Mouse (Mus musculus) midbrain, postnatal 0 days (tissue): Measurements from ENCODE around the gene Ush2a. TPM values are rescaled to one million over a fixed set of nuclear protein-coding genes. Genes with fewer than 3 reads are reported as not detected.

Experiments
- ATAC-seq: fragments of 200-750 bp; cut with Nextera tagmentation; 2 replicates; pipeline ENCODE4 v1.8.0; 2017; ENCODE audit warnings: moderate number of reproducible peaks, mild to moderate bottlenecking, moderate TSS enrichment, moderate library complexity; ENCODE audit not compliant: low FRiP score
- DNase-seq: peaks from one replicate; pipeline ENCODE4 v3.0.0-alpha.2; 2015; ENCODE audit warnings: low spot score
- H3K27ac ChIP-seq: fragments of 300-500 bp; sonication (generic); 2 replicates; pipeline ENCODE4 v1.5.1; 2014; ENCODE audit warnings: low read depth, mild to moderate bottlenecking, low read length, mixed read lengths
- H3K27me3 ChIP-seq: fragments of 300-500 bp; sonication (generic); 2 replicates; pipeline ENCODE4 v1.6.1; 2014; ENCODE audit warnings: low read length, control low read depth, mixed read lengths; ENCODE audit not compliant: insufficient read depth
- H3K36me3 ChIP-seq: fragments of 300-500 bp; sonication (generic); 2 replicates; pipeline ENCODE4 v1.6.1; 2014; ENCODE audit warnings: low read length, control low read depth, mixed read lengths; ENCODE audit not compliant: insufficient read depth
- H3K4me1 ChIP-seq: fragments of 300-500 bp; sonication (generic); 2 replicates; pipeline ENCODE4 v1.6.1; 2014; ENCODE audit warnings: mild to moderate bottlenecking, control low read depth, antibody characterized with exemption, low read length, mixed read lengths; ENCODE audit not compliant: insufficient read depth
- H3K4me2 ChIP-seq: fragments of 300-500 bp; sonication (generic); 2 replicates; pipeline ENCODE4 v1.6.1; 2014; ENCODE audit warnings: low read depth, mild to moderate bottlenecking, low read length, mixed read lengths; ENCODE audit not compliant: poor library complexity, severe bottlenecking
- H3K4me3 ChIP-seq: fragments of 300-500 bp; sonication (generic); 2 replicates; pipeline ENCODE4 v1.5.1; 2014; ENCODE audit warnings: low read depth, mild to moderate bottlenecking, low read length, moderate library complexity
- H3K9ac ChIP-seq: fragments of 300-500 bp; sonication (generic); replicated peaks from 2 replicates; pipeline ENCODE4 v1.6.1; 2014; ENCODE audit warnings: mild to moderate bottlenecking, low read length, moderate library complexity, mixed read lengths; ENCODE audit not compliant: poor library complexity, severe bottlenecking
- H3K9me3 ChIP-seq: fragments of 300-500 bp; sonication (generic); 2 replicates; pipeline ENCODE4 v1.6.1; 2016; ENCODE audit warnings: low read length, control low read depth
- CTCF ChIP-seq: IDR thresholded peaks from 2 replicates; pipeline ENCODE4 v1.5.1; 2016; ENCODE audit warnings: antibody characterized with exemption, mild to moderate bottlenecking
- WGBS: fragments of 180-500 bp; shearing (Covaris S2); extraction: QIAGEN DNeasy Blood & Tissue Kit; methylation state at CpG from one replicate; pipeline ENCODE4 v1.1.7; 2014; 5-methylcytosine and 5-hydroxymethylcytosine counted together
- polyA plus RNA-seq: library from polyadenylated mRNA; unstranded; fragments of >200 nt; fragmentation: Nextera tagmentation; extraction: Ambion mirVana; gene quantifications from 2 replicates; pipeline ENCODE4 v1.2.1, GENCODE M21; 2015
- total RNA-seq: library from RNA; depleted of rRNA; stranded (reverse); fragments of >200 nt; gene quantifications from 2 replicates; pipeline ENCODE4 v1.2.3, GENCODE M21; 2014

Gene Ush2a
- total and polyA plus RNA-seq, 2 experiments from 2014 or later: 0.10 to 0.38 TPM

DNA sequence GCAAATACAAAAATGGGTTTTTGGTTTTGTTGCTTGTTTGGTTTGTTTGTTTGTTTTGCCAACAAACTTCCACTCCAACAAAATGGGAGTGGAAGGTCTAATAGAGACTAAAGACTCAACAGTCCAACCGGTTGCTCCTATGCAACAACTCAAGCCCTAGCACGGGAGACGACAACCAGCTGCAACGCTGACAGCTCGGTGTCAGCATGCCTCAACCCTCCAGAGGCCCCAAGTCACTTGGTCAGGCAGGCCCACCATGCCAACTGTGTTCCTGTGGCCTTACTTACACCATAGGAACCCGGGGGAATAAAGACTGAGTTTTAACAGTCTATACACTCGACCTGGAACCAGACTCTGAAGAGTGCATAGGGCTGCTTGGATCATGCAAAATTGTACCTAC is 745.0 kb downstream of the Ush2a start:
- H3K9ac ChIP-seq: peak overlapping the region; percentile 98
- ATAC-seq (peak; percentile 6; the same call in 1 of the 2 replicates), DNase-seq (no peak)
- peaks cover 9% of the 10 kb centered on the region for H3K4me1 ChIP-seq
- H3K27ac ChIP-seq: no peak overlapping the region
- TF ChIP-seq CTCF: no peak
- H3K4me2 ChIP-seq: peak overlapping the region; percentile 93
- no peaks in the 10 kb centered on the region for H3K9me3 ChIP-seq
- no peaks in the 10 kb centered on the region for H3K27me3 ChIP-seq
- 5% methylated on average over 7 of the region's 7 CpGs for WGBS
- peak overlapping the region; percentile 94 for H3K4me3 ChIP-seq
- H3K36me3 ChIP-seq: no peaks in the 10 kb centered on the region

- H3K36me3 ChIP-seq: no peaks in the 10 kb centered on the region
- TF ChIP-seq CTCF: peak; percentile 13; the same call in 1 of the 2 replicates
- peaks cover 9% of the 10 kb centered on the region for H3K4me1 ChIP-seq
- H3K4me2 ChIP-seq: peak within 1 kb of the TSS; percentile 93
- H3K4me3 ChIP-seq: peak within 1 kb of the TSS; percentile 94
- DNase-seq: peak; percentile 95
- no peaks in the 10 kb centered on the region for H3K9me3 ChIP-seq
- peak; percentile 88 for ATAC-seq
- peak within 1 kb of the TSS; percentile 98 for H3K9ac ChIP-seq
- H3K27ac ChIP-seq: peak within 1 kb of the TSS; percentile 67
- 1% methylated on average over 73 of the region's 74 CpGs for WGBS
- no peaks in the 10 kb centered on the region for H3K27me3 ChIP-seq
Measured at GRCm38 (mm10) chr1:189007239-189007979, 745.6 kb downstream of the Ush2a start, which contains the start of gene Kctd3. Gene Kctd3, minus strand, starts transcription at chr1:189007841.

- H3K9me3 ChIP-seq: no peaks in the 10 kb centered on the region
- H3K9ac ChIP-seq: no peak overlapping the region; the same call in 1 of the 2 replicates
- peaks cover 9% of the 10 kb centered on the region for H3K4me1 ChIP-seq
- H3K27me3 ChIP-seq: no peaks in the 10 kb centered on the region
- ATAC-seq (peak; percentile 57), DNase-seq (no peak)
- H3K36me3 ChIP-seq: no peaks in the 10 kb centered on the region
- peak overlapping the region; percentile 93 for H3K4me2 ChIP-seq
- 47% methylated on average over 7 of the region's 7 CpGs for WGBS
- TF ChIP-seq CTCF: no peak; the same call in 1 of the 2 replicates
- H3K4me3 ChIP-seq: peak overlapping the region; percentile 94
- H3K27ac ChIP-seq: 0 out of 2 replicates have a peak overlapping the region, but pooled peaks have one; percentile 51
Measured at GRCm38 (mm10) chr1:189007980-189008324, 746.1 kb downstream of the Ush2a start.

- H3K4me2 ChIP-seq: no peak overlapping the region
- H3K27ac ChIP-seq: no peak overlapping the region
- no peak overlapping the region for H3K9ac ChIP-seq
- DNase-seq (no peak), ATAC-seq (no peak)
- H3K27me3 ChIP-seq: no peaks in the 10 kb centered on the region
- WGBS: 91% methylated on average over 4 of the region's 4 CpGs
- no peak for TF ChIP-seq CTCF
- no peak overlapping the region for H3K4me3 ChIP-seq
- no peaks in the 10 kb centered on the region for H3K9me3 ChIP-seq
- H3K36me3 ChIP-seq: no peaks in the 10 kb centered on the region
- H3K4me1 ChIP-seq: peaks cover 9% of the 10 kb centered on the region
Measured at GRCm38 (mm10) chr1:189010671-189011070, 748.8 kb downstream of the Ush2a start.

- 12% methylated on average over 16 of the region's 16 CpGs for WGBS
- H3K36me3 ChIP-seq: no peaks in the 10 kb centered on the region
- ATAC-seq: no peak
- H3K4me1 ChIP-seq: no peaks in the 10 kb centered on the region
- H3K9ac ChIP-seq: no peak overlapping the region
- H3K27ac ChIP-seq: no peak overlapping the region
- TF ChIP-seq CTCF: no peak
- H3K27me3 ChIP-seq: no peaks in the 10 kb centered on the region
- no peak for DNase-seq
- H3K9me3 ChIP-seq: no peaks in the 10 kb centered on the region
- H3K4me2 ChIP-seq: peak overlapping the region; percentile 1; the same call in 1 of the 2 replicates
- no peak overlapping the region for H3K4me3 ChIP-seq
Measured at GRCm38 (mm10) chr1:189012846-189013586, 751.2 kb downstream of the Ush2a start.

DNA sequence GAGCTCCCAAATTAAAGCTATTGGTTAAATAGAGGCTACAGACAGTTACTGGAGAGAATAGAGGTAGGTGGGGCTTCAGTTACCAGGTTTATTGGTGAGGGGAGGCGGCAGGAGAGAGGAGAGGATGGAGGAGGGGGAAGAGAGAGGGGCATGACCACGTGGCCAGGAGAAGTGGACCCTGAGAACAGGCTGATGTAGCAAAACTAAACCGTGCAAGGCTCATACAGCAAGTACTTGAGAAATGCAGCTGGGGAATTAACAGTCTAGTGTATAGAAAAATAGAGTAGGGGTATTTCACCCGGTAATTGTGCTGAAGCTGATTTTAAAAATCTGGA is 751.7 kb downstream of the Ush2a start:
- Histone ChIP-seq H3K36me3 (no peaks in the 10 kb centered on the region), H3K9ac (no peak overlapping the region), H3K4me2 (no peak overlapping the region; the same call in 1 of the 2 replicates), H3K27me3 (no peaks in the 10 kb centered on the region), H3K4me1 (no peaks in the 10 kb centered on the region), H3K9me3 (no peaks in the 10 kb centered on the region), H3K27ac (no peak overlapping the region), H3K4me3 (no peak overlapping the region)
- no peak for TF ChIP-seq CTCF
- ATAC-seq (no peak), DNase-seq (no peak)
- WGBS: 21% methylated on average over 4 of the region's 4 CpGs
